Mouse (Mus musculus): ENCODE results near the gene Rinl. TPM values are rescaled to one million over a fixed set of nuclear protein-coding genes. Genes with fewer than 3 reads are reported as not detected.

Gene Rinl
- polyA plus RNA-seq, 1 experiment from 2014 or later: 4.7 TPM

- Histone ChIP-seq H3K27me3 (no peaks in the 10 kb centered on the region), H3K27ac (no peak overlapping the region), H3K4me1 (peaks cover 3% of the 10 kb centered on the region; the same call in 1 of the 2 replicates), H3K9me3 (no peaks in the 10 kb centered on the region), H3K36me3 (peaks cover 34% of the 10 kb centered on the region), H3K4me3 (no peak overlapping the region), H3K9ac (no peak overlapping the region), H3K4me2 (no peak overlapping the region)
- 90% methylated on average over 17 of the region's 17 CpGs for WGBS
- no peak for ATAC-seq (ENCODE audit: insufficient number of reproducible peaks, low FRiP score, low TSS enrichment, low read depth)
Measured at GRCm38 (mm10) chr7:28831411-28832125, 42.8 kb downstream of the Rinl start.

GRCm38 (mm10) chr7:28832137-28832536 lies 43.4 kb downstream of the Rinl start:
- H3K36me3 ChIP-seq: peaks cover 34% of the 10 kb centered on the region
- 63% methylated on average over 6 of the region's 6 CpGs for WGBS
- no peak overlapping the region for H3K4me2 ChIP-seq

GRCm38 (mm10) chr7:28833723-28834347 lies 45.1 kb downstream of the Rinl start, which contains the start of gene Lgals4:
Gene Lgals4 (plus strand): TSS chr7:28833854.
- ATAC-seq (ENCODE audit: insufficient number of reproducible peaks, low FRiP score, low TSS enrichment, low read depth): no peak
- H3K36me3 ChIP-seq: peaks cover 31% of the 10 kb centered on the region
- no peaks in the 10 kb centered on the region for H3K4me1 ChIP-seq
- WGBS: 75% methylated on average over 6 of the region's 6 CpGs
- H3K27me3 ChIP-seq: no peaks in the 10 kb centered on the region
- H3K4me2 ChIP-seq: no peak within 1 kb of the TSS
- H3K27ac ChIP-seq: no peak within 1 kb of the TSS
- H3K9me3 ChIP-seq: no peaks in the 10 kb centered on the region
- no peak within 1 kb of the TSS for H3K9ac ChIP-seq
- no peak within 1 kb of the TSS for H3K4me3 ChIP-seq

More at GRCm38 (mm10) chr7:28832137-28832536, 43.4 kb downstream of the Rinl start:
- ATAC-seq (ENCODE audit: insufficient number of reproducible peaks, low FRiP score, low TSS enrichment, low read depth): no peak
- Histone ChIP-seq H3K9ac (no peak overlapping the region), H3K9me3 (no peaks in the 10 kb centered on the region), H3K27ac (no peak overlapping the region), H3K4me1 (0 out of 2 replicates have a peak, but pooled peaks cover 2% of the 10 kb centered on the region), H3K4me3 (no peak overlapping the region), H3K27me3 (no peaks in the 10 kb centered on the region)

- no peak for ATAC-seq (ENCODE audit: insufficient number of reproducible peaks, low FRiP score, low TSS enrichment, low read depth)
- Histone ChIP-seq H3K27me3 (no peaks in the 10 kb centered on the region), H3K4me2 (no peak overlapping the region), H3K36me3 (peaks cover 5% of the 10 kb centered on the region), H3K9ac (no peak overlapping the region), H3K4me3 (no peak overlapping the region), H3K4me1 (no peaks in the 10 kb centered on the region), H3K27ac (no peak overlapping the region), H3K9me3 (no peaks in the 10 kb centered on the region)
- 86% methylated on average over 5 of the region's 5 CpGs for WGBS
Measured at GRCm38 (mm10) chr7:28836936-28837335, 48.2 kb downstream of the Rinl start.

- Histone ChIP-seq H3K4me1 (no peaks in the 10 kb centered on the region), H3K36me3 (no peaks in the 10 kb centered on the region), H3K27me3 (no peaks in the 10 kb centered on the region), H3K27ac (0 out of 2 replicates have a peak overlapping the region, but pooled peaks have one; percentile 27), H3K4me2 (no peak overlapping the region), H3K4me3 (no peak overlapping the region), H3K9ac (no peak overlapping the region), H3K9me3 (no peaks in the 10 kb centered on the region)
- 59% methylated on average over 9 of the region's 9 CpGs for WGBS
- ATAC-seq (ENCODE audit: insufficient number of reproducible peaks, low FRiP score, low TSS enrichment, low read depth): peak; percentile 45; the same call in 1 of the 2 replicates
Measured at GRCm38 (mm10) chr7:28838331-28838730, 49.6 kb downstream of the Rinl start.

GRCm38 (mm10) chr7:28847273-28847672 lies 58.5 kb downstream of the Rinl start:
- H3K27me3 ChIP-seq: no peaks in the 10 kb centered on the region
- 64% methylated on average over 1 of the region's 1 CpGs for WGBS
- H3K9me3 ChIP-seq: no peaks in the 10 kb centered on the region
- H3K9ac ChIP-seq: no peak overlapping the region
- no peak overlapping the region for H3K4me3 ChIP-seq
- no peak overlapping the region for H3K4me2 ChIP-seq
- no peak for ATAC-seq (ENCODE audit: insufficient number of reproducible peaks, low FRiP score, low TSS enrichment, low read depth)
- peaks cover 15% of the 10 kb centered on the region for H3K4me1 ChIP-seq
- no peaks in the 10 kb centered on the region for H3K36me3 ChIP-seq
- H3K27ac ChIP-seq: no peak overlapping the region

Other genes with a start within 250 kb of the Rinl start
- gene Sycn, start 248.1 kb upstream of the Rinl start, polyA plus RNA-seq (2015; fragmentation: Nextera tagmentation; extraction: Ambion mirVana): not detected in 2 replicates
- 1.6 and 2.3 TPM in 2 replicates for gene Nccrp1, start 241.7 kb upstream of the Rinl start, polyA plus RNA-seq (2015; fragmentation: Nextera tagmentation; extraction: Ambion mirVana)
- gene Samd4b, start 190.8 kb upstream of the Rinl start, polyA plus RNA-seq (2015; fragmentation: Nextera tagmentation; extraction: Ambion mirVana): 26.3 and 28.3 TPM in 2 replicates
- 33.7 and 34.9 TPM in 2 replicates for gene Pak4, start 190.8 kb upstream of the Rinl start, polyA plus RNA-seq (2015; fragmentation: Nextera tagmentation; extraction: Ambion mirVana)
- gene Acp7, start 157.6 kb upstream of the Rinl start, polyA plus RNA-seq (2015; fragmentation: Nextera tagmentation; extraction: Ambion mirVana): 1.8 and 1.9 TPM in 2 replicates
- 6.2 and 7.2 TPM in 2 replicates for gene Fbxo27, start 96.1 kb upstream of the Rinl start, polyA plus RNA-seq (2015; fragmentation: Nextera tagmentation; extraction: Ambion mirVana)
- 27.2 and 37.3 TPM in 2 replicates for gene Fbxo17, start 72.2 kb upstream of the Rinl start, polyA plus RNA-seq (2015; fragmentation: Nextera tagmentation; extraction: Ambion mirVana)
- 112 and 125 TPM in 2 replicates for gene Mrps12, start 47.1 kb upstream of the Rinl start, polyA plus RNA-seq (2015; fragmentation: Nextera tagmentation; extraction: Ambion mirVana)
- gene Sars2, start 47.0 kb upstream of the Rinl start, polyA plus RNA-seq (2015; fragmentation: Nextera tagmentation; extraction: Ambion mirVana): 20.1 and 24.1 TPM in 2 replicates
- gene Ccer2, start 32.8 kb upstream of the Rinl start, polyA plus RNA-seq (2015; fragmentation: Nextera tagmentation; extraction: Ambion mirVana): 0.82 and 1.9 TPM in 2 replicates
- 79.8 and 96.9 TPM in 2 replicates for gene Sirt2, start 22.2 kb upstream of the Rinl start, polyA plus RNA-seq (2015; fragmentation: Nextera tagmentation; extraction: Ambion mirVana)
- 41.5 and 49.2 TPM in 2 replicates for gene Nfkbib, start 21.5 kb upstream of the Rinl start, polyA plus RNA-seq (2015; fragmentation: Nextera tagmentation; extraction: Ambion mirVana)
- gene Hnrnpl, start 19.6 kb downstream of the Rinl start, polyA plus RNA-seq (2015; fragmentation: Nextera tagmentation; extraction: Ambion mirVana): 201 and 221 TPM in 2 replicates
- gene Ech1, start 36.2 kb downstream of the Rinl start, polyA plus RNA-seq (2015; fragmentation: Nextera tagmentation; extraction: Ambion mirVana): 217 and 232 TPM in 2 replicates
- 11.6 and 13.8 TPM in 2 replicates for gene Lgals4, start 44.9 kb downstream of the Rinl start, polyA plus RNA-seq (2015; fragmentation: Nextera tagmentation; extraction: Ambion mirVana)
- gene Lgals7, start 74.9 kb downstream of the Rinl start, polyA plus RNA-seq (2015; fragmentation: Nextera tagmentation; extraction: Ambion mirVana): 171 and 257 TPM in 2 replicates
- 0.97 and 1.3 TPM in 2 replicates for gene Capn12, start 92.5 kb downstream of the Rinl start, polyA plus RNA-seq (2015; fragmentation: Nextera tagmentation; extraction: Ambion mirVana)
- 347 and 359 TPM in 2 replicates for gene Actn4, start 173.4 kb downstream of the Rinl start, polyA plus RNA-seq (2015; fragmentation: Nextera tagmentation; extraction: Ambion mirVana)
- 372 and 387 TPM in 2 replicates for gene Eif3k, start 192.9 kb downstream of the Rinl start, polyA plus RNA-seq (2015; fragmentation: Nextera tagmentation; extraction: Ambion mirVana)
- 7.2 and 7.6 TPM in 2 replicates for gene Map4k1, start 193.1 kb downstream of the Rinl start, polyA plus RNA-seq (2015; fragmentation: Nextera tagmentation; extraction: Ambion mirVana)